Mouse (Mus musculus) kidney, embryonic 14.5 days (tissue): ENCODE data around the gene Cacna1a. TPM values are rescaled to one million over a fixed set of nuclear protein-coding genes. Genes with fewer than 3 reads are reported as not detected.

Experiments
- ATAC-seq: fragments of 200-750 bp; cut with Nextera tagmentation; 2 replicates; pipeline ENCODE4 v1.8.0; 2017; ENCODE audit warnings: moderate number of reproducible peaks, mild to moderate bottlenecking, moderate TSS enrichment, moderate library complexity; ENCODE audit not compliant: low FRiP score, low TSS enrichment
- H3K27ac ChIP-seq: fragments of 300-500 bp; sonication (generic); 2 replicates; pipeline ENCODE4 v1.5.1; 2014; ENCODE audit warnings: low read depth, mild to moderate bottlenecking, low read length, moderate library complexity, mixed read lengths
- H3K27me3 ChIP-seq: fragments of 300-500 bp; sonication (generic); 2 replicates; pipeline ENCODE4 v1.6.1; 2014; ENCODE audit warnings: mild to moderate bottlenecking, low read length; ENCODE audit not compliant: control insufficient read depth, insufficient read depth
- H3K36me3 ChIP-seq: fragments of 300-500 bp; sonication (generic); 2 replicates; pipeline ENCODE4 v1.6.1; 2014; ENCODE audit warnings: low read length, mixed read lengths; ENCODE audit not compliant: control insufficient read depth, insufficient read depth
- H3K4me1 ChIP-seq: fragments of 300-500 bp; sonication (generic); 2 replicates; pipeline ENCODE4 v1.6.1; 2014; ENCODE audit warnings: low read length, mixed read lengths; ENCODE audit not compliant: control insufficient read depth, insufficient read depth
- H3K4me2 ChIP-seq: fragments of 300-500 bp; sonication (generic); replicated peaks from 2 replicates; pipeline ENCODE4 v1.6.1; 2014; ENCODE audit warnings: low read depth, mild to moderate bottlenecking, low read length
- H3K4me3 ChIP-seq: fragments of 300-500 bp; sonication (generic); 2 replicates; pipeline ENCODE4 v1.5.1; 2014; ENCODE audit warnings: mild to moderate bottlenecking, low read length
- H3K9ac ChIP-seq: fragments of 300-500 bp; sonication (generic); 2 replicates; pipeline ENCODE4 v1.6.1; 2014; ENCODE audit warnings: low read depth, mild to moderate bottlenecking, low read length, moderate library complexity
- H3K9me3 ChIP-seq: fragments of 300-500 bp; sonication (generic); 2 replicates; pipeline ENCODE4 v1.6.1; 2016; ENCODE audit warnings: low read length; ENCODE audit not compliant: control insufficient read depth
- WGBS: fragments of 180-500 bp; shearing (Covaris S2); extraction: QIAGEN DNeasy Blood & Tissue Kit; methylation state at CpG from one replicate; pipeline ENCODE4 v1.1.7; 2014; 5-methylcytosine and 5-hydroxymethylcytosine counted together
- polyA plus RNA-seq: library from polyadenylated mRNA; unstranded; fragments of >200 nt; fragmentation: Nextera tagmentation; extraction: Ambion mirVana; gene quantifications from 2 replicates; pipeline ENCODE4 v1.2.1, GENCODE M21; 2014

Gene Cacna1a
- polyA plus RNA-seq, 1 experiment from 2014 or later, result 4.4 TPM

- Histone ChIP-seq H3K27ac (no peak overlapping the region), H3K36me3 (no peaks in the 10 kb centered on the region), H3K4me3 (no peak overlapping the region), H3K27me3 (no peaks in the 10 kb centered on the region), H3K9me3 (no peaks in the 10 kb centered on the region), H3K9ac (no peak overlapping the region), H3K4me2 (no peak overlapping the region), H3K4me1 (no peaks in the 10 kb centered on the region)
- 62% methylated on average over 11 of the region's 11 CpGs for WGBS
- no peak for ATAC-seq
Observed at GRCm38 (mm10) chr8:84356482-84356881, 31.8 kb upstream of the Cacna1a start.

GRCm38 (mm10) chr8:84357631-84358371, 30.4 kb upstream of the Cacna1a start:
- H3K4me2 ChIP-seq, result no peak overlapping the region
- H3K27ac ChIP-seq, result no peak overlapping the region
- H3K9ac ChIP-seq, result no peak overlapping the region
- no peaks in the 10 kb centered on the region for H3K9me3 ChIP-seq
- no peaks in the 10 kb centered on the region for H3K36me3 ChIP-seq
- H3K4me1 ChIP-seq, result no peaks in the 10 kb centered on the region
- peak; percentile 83 for ATAC-seq
- no peak overlapping the region for H3K4me3 ChIP-seq
- no peaks in the 10 kb centered on the region for H3K27me3 ChIP-seq
- 26% methylated on average over 20 of the region's 20 CpGs for WGBS

- H3K36me3 ChIP-seq, result no peaks in the 10 kb centered on the region
- H3K4me3 ChIP-seq, result no peak overlapping the region
- 14% methylated on average over 23 of the region's 23 CpGs for WGBS
- 0 out of 2 replicates have a peak, but pooled peaks have one; percentile 49 for ATAC-seq
- no peak overlapping the region for H3K4me2 ChIP-seq
- no peak overlapping the region for H3K9ac ChIP-seq
- no peaks in the 10 kb centered on the region for H3K4me1 ChIP-seq
- H3K27me3 ChIP-seq, result no peaks in the 10 kb centered on the region
- no peak overlapping the region for H3K27ac ChIP-seq
- H3K9me3 ChIP-seq, result no peaks in the 10 kb centered on the region
Observed at GRCm38 (mm10) chr8:84363428-84364134, 24.7 kb upstream of the Cacna1a start.

GRCm38 (mm10) chr8:84365197-84365596, 23.0 kb upstream of the Cacna1a start:
- Histone ChIP-seq H3K4me3 (no peak overlapping the region), H3K9me3 (no peaks in the 10 kb centered on the region), H3K9ac (no peak overlapping the region), H3K36me3 (no peaks in the 10 kb centered on the region), H3K4me2 (no peak overlapping the region), H3K27me3 (no peaks in the 10 kb centered on the region), H3K4me1 (no peaks in the 10 kb centered on the region), H3K27ac (no peak overlapping the region)
- WGBS, result 92% methylated on average over 1 of the region's 1 CpGs
- no peak for ATAC-seq

GRCm38 (mm10) chr8:84370972-84371371, 17.3 kb upstream of the Cacna1a start:
- ATAC-seq, result no peak
- Histone ChIP-seq H3K36me3 (no peaks in the 10 kb centered on the region), H3K27ac (no peak overlapping the region), H3K9ac (no peak overlapping the region), H3K9me3 (no peaks in the 10 kb centered on the region), H3K4me1 (no peaks in the 10 kb centered on the region), H3K4me3 (no peak overlapping the region), H3K4me2 (no peak overlapping the region), H3K27me3 (no peaks in the 10 kb centered on the region)
- WGBS, result 57% methylated on average over 4 of the region's 4 CpGs

- ATAC-seq, result no peak
- no peak overlapping the region for H3K27ac ChIP-seq
- H3K4me3 ChIP-seq, result no peak overlapping the region
- H3K36me3 ChIP-seq, result no peaks in the 10 kb centered on the region
- no peak overlapping the region for H3K4me2 ChIP-seq
- H3K4me1 ChIP-seq, result no peaks in the 10 kb centered on the region
- H3K9ac ChIP-seq, result no peak overlapping the region
- WGBS, result 41% methylated on average over 5 of the region's 5 CpGs
- no peaks in the 10 kb centered on the region for H3K9me3 ChIP-seq
- no peaks in the 10 kb centered on the region for H3K27me3 ChIP-seq
Observed at GRCm38 (mm10) chr8:84375038-84375437, 13.2 kb upstream of the Cacna1a start.

- H3K4me3 ChIP-seq, result no peak overlapping the region
- ATAC-seq, result no peak
- no peaks in the 10 kb centered on the region for H3K4me1 ChIP-seq
- no peak overlapping the region for H3K9ac ChIP-seq
- no peaks in the 10 kb centered on the region for H3K9me3 ChIP-seq
- no peak overlapping the region for H3K27ac ChIP-seq
- WGBS, result 84% methylated on average over 5 of the region's 5 CpGs
- no peaks in the 10 kb centered on the region for H3K36me3 ChIP-seq
- H3K4me2 ChIP-seq, result no peak overlapping the region
- H3K27me3 ChIP-seq, result no peaks in the 10 kb centered on the region
Observed at GRCm38 (mm10) chr8:84375803-84376202, 12.4 kb upstream of the Cacna1a start.

- no peaks in the 10 kb centered on the region for H3K4me1 ChIP-seq
- no peaks in the 10 kb centered on the region for H3K9me3 ChIP-seq
- no peak overlapping the region for H3K27ac ChIP-seq
- ATAC-seq, result no peak
- 70% methylated on average over 6 of the region's 6 CpGs for WGBS
- H3K4me3 ChIP-seq, result no peak overlapping the region
- no peaks in the 10 kb centered on the region for H3K27me3 ChIP-seq
- H3K9ac ChIP-seq, result no peak overlapping the region
- no peak overlapping the region for H3K4me2 ChIP-seq
- no peaks in the 10 kb centered on the region for H3K36me3 ChIP-seq
Observed at GRCm38 (mm10) chr8:84376564-84376963, 11.7 kb upstream of the Cacna1a start.

- Histone ChIP-seq H3K36me3 (no peaks in the 10 kb centered on the region), H3K9ac (no peak overlapping the region), H3K9me3 (no peaks in the 10 kb centered on the region), H3K4me3 (no peak overlapping the region), H3K27ac (no peak overlapping the region), H3K4me1 (no peaks in the 10 kb centered on the region), H3K4me2 (no peak overlapping the region), H3K27me3 (no peaks in the 10 kb centered on the region)
- no peak for ATAC-seq
- WGBS, result 75% methylated on average over 7 of the region's 7 CpGs
Observed at GRCm38 (mm10) chr8:84381676-84382075, 6.6 kb upstream of the Cacna1a start.
